Mouse (Mus musculus): ENCODE data around the gene Cnot11. TPM values are rescaled to one million over a fixed set of nuclear protein-coding genes. Genes with fewer than 3 reads are reported as not detected.

Cnot11 gene
- polyA plus RNA-seq, 1 experiment from 2014 or later, result 25.7 TPM

- Histone ChIP-seq H3K4me2 (ENCODE audit: low read depth, low read length, severe bottlenecking) (no peak overlapping the region), H3K9me3 (ENCODE audit: control insufficient read depth, low read length) (no peaks in the 10 kb centered on the region), H3K27me3 (ENCODE audit: control insufficient read depth, insufficient read depth, low read length) (no peaks in the 10 kb centered on the region), H3K4me3 (ENCODE audit: low read depth, low read length) (no peak overlapping the region), H3K4me1 (replicated peaks; ENCODE audit: control insufficient read depth, insufficient read depth, low read length) (no peaks in the 10 kb centered on the region), H3K9ac (ENCODE audit: low read length) (no peak overlapping the region), H3K36me3 (ENCODE audit: control insufficient read depth, insufficient read depth, low read length) (no peaks in the 10 kb centered on the region; the same call in 1 of the 2 replicates), H3K27ac (ENCODE audit: low read depth, low read length) (no peak overlapping the region)
- ATAC-seq (replicated peaks; ENCODE audit: low FRiP score), result no peak
- DNase-seq (ENCODE audit: low spot score), result no peak
- WGBS, result 84% methylated on average over 3 of the region's 3 CpGs
These were observed 29.8 kb downstream of the Cnot11 start for GRCm38 (mm10) chr1:39564603-39565002.

GRCm38 (mm10) chr1:39568079-39568478, 33.3 kb downstream of the Cnot11 start:
- no peak for ATAC-seq (replicated peaks; ENCODE audit: low FRiP score)
- DNase-seq (ENCODE audit: low spot score), result no peak

GRCm38 (mm10) chr1:39571653-39572052, 36.9 kb downstream of the Cnot11 start:
- DNase-seq (ENCODE audit: low spot score), result no peak

More at GRCm38 (mm10) chr1:39568079-39568478, 33.3 kb downstream of the Cnot11 start:
- no peak overlapping the region for H3K4me2 ChIP-seq (ENCODE audit: low read depth, low read length, severe bottlenecking)
- H3K9ac ChIP-seq (ENCODE audit: low read length), result no peak overlapping the region
- no peaks in the 10 kb centered on the region for H3K4me1 ChIP-seq (replicated peaks; ENCODE audit: control insufficient read depth, insufficient read depth, low read length)
- H3K4me3 ChIP-seq (ENCODE audit: low read depth, low read length), result no peak overlapping the region
- no peaks in the 10 kb centered on the region for H3K9me3 ChIP-seq (ENCODE audit: control insufficient read depth, low read length)
- H3K27ac ChIP-seq (ENCODE audit: low read depth, low read length), result no peak overlapping the region
- no peaks in the 10 kb centered on the region for H3K27me3 ChIP-seq (ENCODE audit: control insufficient read depth, insufficient read depth, low read length)
- no peaks in the 10 kb centered on the region; the same call in 1 of the 2 replicates for H3K36me3 ChIP-seq (ENCODE audit: control insufficient read depth, insufficient read depth, low read length)

GRCm38 (mm10) chr1:39573890-39574289, 39.1 kb downstream of the Cnot11 start:
- no peaks in the 10 kb centered on the region for H3K27me3 ChIP-seq (ENCODE audit: control insufficient read depth, insufficient read depth, low read length)
- no peak for ATAC-seq (replicated peaks; ENCODE audit: low FRiP score)
- no peaks in the 10 kb centered on the region for H3K36me3 ChIP-seq (ENCODE audit: control insufficient read depth, insufficient read depth, low read length)
- peaks cover 9% of the 10 kb centered on the region; the same call in 1 of the 2 replicates for H3K4me1 ChIP-seq (replicated peaks; ENCODE audit: control insufficient read depth, insufficient read depth, low read length)
- H3K27ac ChIP-seq (ENCODE audit: low read depth, low read length), result no peak overlapping the region
- no peak overlapping the region for H3K4me2 ChIP-seq (ENCODE audit: low read depth, low read length, severe bottlenecking)
- 90% methylated on average over 7 of the region's 7 CpGs for WGBS
- no peak overlapping the region for H3K4me3 ChIP-seq (ENCODE audit: low read depth, low read length)
- no peak for DNase-seq (ENCODE audit: low spot score)
- no peaks in the 10 kb centered on the region for H3K9me3 ChIP-seq (ENCODE audit: control insufficient read depth, low read length)
- no peak overlapping the region for H3K9ac ChIP-seq (ENCODE audit: low read length)

More at GRCm38 (mm10) chr1:39571653-39572052, 36.9 kb downstream of the Cnot11 start:
- peaks cover 4% of the 10 kb centered on the region; the same call in 1 of the 2 replicates for H3K4me1 ChIP-seq (replicated peaks; ENCODE audit: control insufficient read depth, insufficient read depth, low read length)
- no peaks in the 10 kb centered on the region for H3K27me3 ChIP-seq (ENCODE audit: control insufficient read depth, insufficient read depth, low read length)
- ATAC-seq (replicated peaks; ENCODE audit: low FRiP score), result no peak
- no peaks in the 10 kb centered on the region for H3K36me3 ChIP-seq (ENCODE audit: control insufficient read depth, insufficient read depth, low read length)
- no peak overlapping the region for H3K4me3 ChIP-seq (ENCODE audit: low read depth, low read length)
- no peak overlapping the region for H3K27ac ChIP-seq (ENCODE audit: low read depth, low read length)
- H3K4me2 ChIP-seq (ENCODE audit: low read depth, low read length, severe bottlenecking), result no peak overlapping the region
- no peak overlapping the region for H3K9ac ChIP-seq (ENCODE audit: low read length)
- H3K9me3 ChIP-seq (ENCODE audit: control insufficient read depth, low read length), result no peaks in the 10 kb centered on the region
- WGBS, result 78% methylated on average over 6 of the region's 6 CpGs

- Histone ChIP-seq H3K27ac (ENCODE audit: low read depth, low read length) (peak overlapping the region; percentile 96; the same call in 1 of the 2 replicates), H3K4me2 (ENCODE audit: low read depth, low read length, severe bottlenecking) (peak overlapping the region; percentile 81), H3K36me3 (ENCODE audit: control insufficient read depth, insufficient read depth, low read length) (no peaks in the 10 kb centered on the region), H3K4me3 (ENCODE audit: low read depth, low read length) (peak overlapping the region; percentile 75), H3K27me3 (ENCODE audit: control insufficient read depth, insufficient read depth, low read length) (no peaks in the 10 kb centered on the region), H3K9ac (ENCODE audit: low read length) (peak overlapping the region; percentile 92), H3K9me3 (ENCODE audit: control insufficient read depth, low read length) (no peaks in the 10 kb centered on the region), H3K4me1 (replicated peaks; ENCODE audit: control insufficient read depth, insufficient read depth, low read length) (peaks cover 9% of the 10 kb centered on the region; the same call in 1 of the 2 replicates)
- DNase-seq (ENCODE audit: low spot score) (no peak), ATAC-seq (replicated peaks; ENCODE audit: low FRiP score) (no peak)
- 20% methylated on average over 8 of the region's 8 CpGs for WGBS
These were observed 41.1 kb downstream of the Cnot11 start for GRCm38 (mm10) chr1:39575778-39576375.

- Histone ChIP-seq H3K27ac (ENCODE audit: low read depth, low read length) (peak overlapping the region; percentile 96), H3K9ac (ENCODE audit: low read length) (peak overlapping the region; percentile 92), H3K9me3 (ENCODE audit: control insufficient read depth, low read length) (no peaks in the 10 kb centered on the region), H3K4me3 (ENCODE audit: low read depth, low read length) (peak overlapping the region; percentile 75), H3K27me3 (ENCODE audit: control insufficient read depth, insufficient read depth, low read length) (no peaks in the 10 kb centered on the region), H3K4me2 (ENCODE audit: low read depth, low read length, severe bottlenecking) (peak overlapping the region; percentile 81), H3K4me1 (replicated peaks; ENCODE audit: control insufficient read depth, insufficient read depth, low read length) (peaks cover 9% of the 10 kb centered on the region; the same call in 1 of the 2 replicates), H3K36me3 (ENCODE audit: control insufficient read depth, insufficient read depth, low read length) (no peaks in the 10 kb centered on the region)
- ATAC-seq (replicated peaks; ENCODE audit: low FRiP score), result peak; percentile 75
- under 1% methylated on average over 88 of the region's 88 CpGs for WGBS
- peak; percentile 82 for DNase-seq (ENCODE audit: low spot score)
These were observed 41.8 kb downstream of the Cnot11 start for GRCm38 (mm10) chr1:39576431-39577243.

GRCm38 (mm10) chr1:39577253-39577705, 42.5 kb downstream of the Cnot11 start, which contains the start of gene Rnf149:
TSS of gene Rnf149 (minus strand) at chr1:39577405.
- H3K4me3 ChIP-seq (ENCODE audit: low read depth, low read length), result peak within 1 kb of the TSS; percentile 75
- no peaks in the 10 kb centered on the region for H3K36me3 ChIP-seq (ENCODE audit: control insufficient read depth, insufficient read depth, low read length)
- peak within 1 kb of the TSS; percentile 96 for H3K27ac ChIP-seq (ENCODE audit: low read depth, low read length)
- WGBS, result under 1% methylated on average over 49 of the region's 49 CpGs
- H3K4me2 ChIP-seq (ENCODE audit: low read depth, low read length, severe bottlenecking), result peak within 1 kb of the TSS; percentile 81
- DNase-seq (ENCODE audit: low spot score), result peak; percentile 98
- H3K9ac ChIP-seq (ENCODE audit: low read length), result peak within 1 kb of the TSS; percentile 92
- H3K9me3 ChIP-seq (ENCODE audit: control insufficient read depth, low read length), result no peaks in the 10 kb centered on the region
- H3K27me3 ChIP-seq (ENCODE audit: control insufficient read depth, insufficient read depth, low read length), result no peaks in the 10 kb centered on the region
- peaks cover 9% of the 10 kb centered on the region; the same call in 1 of the 2 replicates for H3K4me1 ChIP-seq (replicated peaks; ENCODE audit: control insufficient read depth, insufficient read depth, low read length)
- peak; percentile 97 for ATAC-seq (replicated peaks; ENCODE audit: low FRiP score)

GRCm38 (mm10) chr1:39578446-39578845, 43.7 kb downstream of the Cnot11 start:
- Histone ChIP-seq H3K9me3 (ENCODE audit: control insufficient read depth, low read length) (no peaks in the 10 kb centered on the region), H3K4me3 (ENCODE audit: low read depth, low read length) (no peak overlapping the region), H3K27me3 (ENCODE audit: control insufficient read depth, insufficient read depth, low read length) (no peaks in the 10 kb centered on the region), H3K36me3 (ENCODE audit: control insufficient read depth, insufficient read depth, low read length) (no peaks in the 10 kb centered on the region), H3K4me1 (replicated peaks; ENCODE audit: control insufficient read depth, insufficient read depth, low read length) (peaks cover 9% of the 10 kb centered on the region; the same call in 1 of the 2 replicates), H3K27ac (ENCODE audit: low read depth, low read length) (no peak overlapping the region), H3K4me2 (ENCODE audit: low read depth, low read length, severe bottlenecking) (no peak overlapping the region), H3K9ac (ENCODE audit: low read length) (no peak overlapping the region)
- 88% methylated on average over 5 of the region's 5 CpGs for WGBS
- ATAC-seq (replicated peaks; ENCODE audit: low FRiP score) (no peak), DNase-seq (ENCODE audit: low spot score) (no peak)
